Mouse (Mus musculus) bone marrow, adult 2 months (tissue): ENCODE data around the gene Arhgap24.

Experiments
- CTCF ChIP-seq: fragments of 200-500 bp; IDR thresholded peaks from 2 replicates; pipeline ENCODE4 v1.5.1; 2011; ENCODE audit warnings: low read length, control low read depth; ENCODE audit not compliant: control insufficient read depth, insufficient read depth
- POLR2A ChIP-seq: fragments of 200-500 bp; IDR thresholded peaks from 2 replicates; pipeline ENCODE4 v1.6.1; 2011; ENCODE audit warnings: low read depth, mild to moderate bottlenecking, control low read depth, low read length, borderline replicate concordance; ENCODE audit not compliant: control insufficient read depth

- TF ChIP-seq CTCF (no peak), POLR2A (no peak)
These were observed 297.1 kb downstream of the Arhgap24 start for GRCm38 (mm10) chr5:102778253-102778652.
